Mouse (Mus musculus) cerebellum, postnatal 25 days (tissue): ENCODE results near the gene Ap2a1.
"Not testable (repeated sequence)": the region's sequence is repeated elsewhere in the genome, so short reads cannot be mapped to it uniquely, and the experiment has no call there.

ENCODE experiments used
- DNase-seq, 2 experiments: peaks; one replicate each; pipeline ENCODE4 v3.0.0; 2021; ENCODE audit warnings: mixed read lengths in 2 of 2

Ap2a1 gene

DNA sequence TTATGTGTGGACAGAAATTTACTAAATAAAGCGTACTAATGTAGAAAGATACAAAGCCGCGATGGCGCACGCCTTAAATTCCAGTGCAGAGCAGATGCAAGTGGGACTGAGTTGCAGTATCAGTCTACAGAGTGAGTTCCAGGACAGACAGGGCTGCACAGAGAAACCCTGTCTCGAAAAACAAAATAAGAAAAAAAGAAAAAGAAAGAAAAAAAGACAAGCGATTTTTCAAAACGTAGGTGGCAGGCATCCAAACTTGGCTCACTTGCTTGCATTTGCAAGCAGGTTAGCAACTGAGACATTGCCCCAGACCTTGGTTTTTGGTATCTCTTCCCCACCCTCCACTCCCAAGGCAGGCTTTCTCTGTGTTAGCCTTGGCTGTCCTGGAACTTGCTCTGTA lies 36.1 kb downstream of the Ap2a1 start:
- DNase-seq: no peak

GRCm38 (mm10) chr7:44892276-44892921 lies 36.9 kb downstream of the Ap2a1 start, which contains the start of gene Med25:
Gene Med25 (minus strand): TSS chr7:44892712.
- DNase-seq: peak; percentile 93 to 94

DNA sequence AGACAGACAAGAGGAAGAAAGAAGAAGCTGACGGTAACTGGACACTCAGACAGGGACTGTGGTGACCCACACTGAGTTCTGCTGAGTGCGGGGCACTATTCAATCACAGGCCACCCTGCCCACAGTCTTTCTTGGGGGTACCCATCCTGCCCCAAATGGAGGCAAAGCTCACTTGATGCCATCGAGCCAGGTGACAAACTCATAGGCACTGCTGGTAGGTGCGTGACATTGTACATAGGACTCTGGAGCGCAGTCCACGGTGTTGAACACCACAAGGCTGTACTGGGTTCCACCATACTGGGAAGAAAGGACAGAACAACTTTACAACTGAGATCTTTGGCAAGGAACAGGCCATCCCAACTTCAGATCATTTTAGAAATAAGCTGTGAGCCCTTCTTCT lies 37.7 kb downstream of the Ap2a1 start:
- no peak for DNase-seq

DNA sequence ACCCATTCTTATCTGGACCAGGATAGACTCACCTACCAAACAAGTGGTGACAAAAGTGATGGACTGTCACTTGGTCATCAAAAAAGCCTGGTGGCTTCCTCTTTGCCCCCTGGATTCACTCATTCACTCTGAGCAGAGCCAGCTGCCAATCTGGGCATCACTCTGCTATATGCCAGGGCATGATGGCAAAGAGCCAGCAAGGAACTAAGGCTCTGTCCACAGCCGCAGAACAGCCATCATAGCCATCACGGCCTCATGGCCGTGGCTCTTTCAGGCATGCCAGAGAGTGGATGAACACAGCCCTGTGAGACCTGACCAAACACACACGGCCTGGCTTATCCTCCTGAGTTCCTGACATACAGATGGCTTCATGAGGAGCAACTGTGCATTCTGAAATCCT lies 38.6 kb downstream of the Ap2a1 start:
- peak; percentile 19 to 57 for DNase-seq

DNA sequence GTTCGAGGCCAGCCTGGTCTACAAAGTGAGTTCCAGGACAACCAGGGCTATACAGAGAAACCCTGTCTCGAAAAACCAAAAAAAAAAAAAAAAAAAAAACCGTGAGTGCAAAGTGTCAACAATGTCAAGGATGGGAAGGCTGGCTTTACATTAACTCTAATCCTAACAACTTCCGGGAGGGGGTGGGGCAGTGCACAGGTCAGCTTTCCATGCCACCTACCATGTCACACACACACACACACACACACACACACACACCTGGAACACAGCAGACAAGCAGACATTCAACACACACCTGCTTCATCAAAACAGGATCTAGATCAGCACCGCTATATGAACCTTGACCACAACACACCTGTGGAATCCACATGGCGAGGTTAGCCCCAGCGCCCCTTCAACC lies 39.1 kb downstream of the Ap2a1 start:
- DNase-seq: no peak

DNA sequence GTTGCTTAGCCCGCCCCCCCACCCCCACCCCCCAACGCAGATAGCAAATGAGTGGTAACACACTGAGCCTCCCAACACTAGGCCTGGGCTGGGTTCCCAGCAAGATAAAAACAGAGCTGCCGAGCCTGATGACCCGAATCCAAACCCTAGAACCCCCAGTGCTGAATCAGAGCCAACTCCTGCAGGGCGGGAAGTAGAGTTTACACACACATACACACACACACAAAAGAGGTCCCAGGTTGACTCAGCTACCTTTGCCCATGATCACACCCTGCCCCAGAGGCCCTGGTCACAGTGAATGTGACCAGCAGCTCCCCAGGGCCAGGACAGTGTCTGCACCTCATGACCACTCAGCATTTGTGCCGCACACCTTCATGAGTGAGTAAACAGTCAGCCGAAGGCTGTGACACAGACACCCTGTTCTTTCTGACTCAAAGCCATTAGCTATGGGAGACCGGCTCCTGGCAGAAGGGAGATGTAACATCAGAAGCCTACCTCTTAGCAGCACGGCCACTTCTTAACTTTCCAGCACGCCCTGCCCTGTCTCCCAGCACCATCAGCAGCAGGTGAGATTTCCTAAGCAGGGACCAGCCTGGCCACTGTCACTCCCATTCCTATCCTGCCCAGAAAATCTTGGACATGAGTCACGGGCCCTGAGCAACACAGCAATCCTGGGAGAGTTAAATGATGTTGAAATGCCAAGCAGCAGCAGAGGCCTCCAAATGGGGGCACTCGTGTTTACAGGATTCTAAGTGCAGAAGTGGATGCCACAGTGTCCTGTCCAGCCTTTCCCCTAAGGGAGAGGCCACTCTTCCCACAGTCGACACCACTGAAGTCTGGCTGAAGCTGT lies 40.8 kb downstream of the Ap2a1 start:
- peak in 1 of 2 experiments; percentile 47 for DNase-seq

- no peak for DNase-seq
Measured at GRCm38 (mm10) chr7:44886964-44887363, 42.3 kb downstream of the Ap2a1 start.

- DNase-seq: peak; percentile 61 to 64
Measured at GRCm38 (mm10) chr7:44884637-44885036, 44.7 kb downstream of the Ap2a1 start.

DNA sequence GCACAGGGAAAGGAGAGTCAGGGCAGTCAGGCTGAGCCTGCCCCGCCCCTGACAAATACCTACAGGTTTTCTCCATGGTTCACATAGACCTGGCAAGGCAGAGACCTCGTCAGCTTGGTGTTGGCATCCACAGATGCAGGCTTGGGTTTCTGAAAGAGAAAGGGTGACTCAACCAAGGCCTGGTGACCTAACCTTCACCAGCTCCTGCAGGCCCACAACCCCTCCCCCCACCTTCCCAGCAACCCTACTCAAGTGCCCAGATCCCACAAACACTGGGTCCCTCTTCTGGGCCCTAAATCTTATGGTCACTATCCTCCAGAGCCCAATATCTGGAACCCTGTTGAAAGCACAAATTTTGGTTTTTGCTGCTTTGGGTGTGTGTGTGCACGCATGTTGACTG lies 46.3 kb downstream of the Ap2a1 start:
- no peak for DNase-seq

- DNase-seq: no peak
Measured at GRCm38 (mm10) chr7:44877833-44878232, 51.5 kb downstream of the Ap2a1 start.

- not testable (repeated sequence) for DNase-seq
Measured at GRCm38 (mm10) chr7:44871774-44872173, 57.5 kb downstream of the Ap2a1 start.

DNA sequence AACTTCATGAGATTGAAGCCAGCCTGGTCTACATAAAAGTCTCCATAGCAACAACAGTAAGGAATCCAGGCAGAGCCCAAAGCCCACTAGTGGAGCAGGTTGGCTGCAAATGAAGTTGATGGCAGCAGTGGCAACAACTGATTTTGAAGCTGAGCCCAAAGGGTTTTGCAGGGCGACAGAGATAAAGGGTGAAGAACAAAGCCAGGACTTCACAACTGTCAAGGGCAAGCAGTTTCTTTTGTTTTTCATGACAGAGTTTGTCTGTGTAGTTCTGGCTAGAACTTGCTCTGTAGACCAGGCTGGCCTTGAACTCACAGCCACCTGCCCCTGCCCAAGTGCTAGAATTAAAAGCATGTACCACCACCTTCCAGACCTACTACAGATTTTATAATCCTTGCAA lies 58.1 kb downstream of the Ap2a1 start:
- no peak for DNase-seq

- DNase-seq: no peak
Measured at GRCm38 (mm10) chr7:44870614-44871013, 58.7 kb downstream of the Ap2a1 start.

DNA sequence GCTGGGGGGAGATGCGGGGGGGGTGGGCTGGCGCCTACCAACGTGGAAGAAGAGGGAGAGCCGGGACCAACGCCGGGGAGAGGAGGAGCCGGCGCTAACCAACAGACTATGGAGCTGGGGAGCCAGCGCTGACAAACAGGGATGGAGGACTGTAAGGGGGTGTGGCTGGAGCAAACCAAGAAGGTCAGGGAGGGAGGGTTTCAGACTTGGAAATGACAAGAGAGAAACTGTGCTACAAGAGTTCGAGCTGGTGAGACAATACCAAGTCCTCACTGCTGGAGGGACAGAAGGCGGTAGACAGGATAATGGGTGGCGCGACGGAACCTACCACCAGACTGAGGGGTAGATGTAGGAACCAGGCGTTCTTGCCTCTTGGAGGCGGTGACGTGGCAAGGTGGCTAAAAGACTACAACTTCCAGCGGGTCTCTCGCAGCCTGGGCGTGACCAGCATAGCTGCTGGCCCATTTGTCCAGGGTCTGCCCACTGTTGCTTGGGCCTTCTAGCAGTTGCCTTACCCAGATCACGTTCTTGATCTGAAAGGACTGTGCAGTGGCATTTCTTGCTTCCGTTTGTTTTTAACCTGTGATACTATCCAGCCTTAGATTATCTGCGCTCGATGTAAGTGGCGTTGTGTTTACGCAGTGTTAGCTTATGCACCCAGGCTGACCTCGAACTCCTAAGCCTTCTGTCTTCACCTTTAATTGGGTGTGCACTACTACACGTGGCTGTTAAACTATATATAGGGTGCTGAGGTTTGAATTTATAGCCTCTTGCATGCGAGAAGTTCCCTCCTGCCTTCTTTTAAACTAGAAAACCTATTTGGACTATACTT lies 59.4 kb downstream of the Ap2a1 start, which contains the start of gene Ptov1:
Gene Ptov1 (minus strand): TSS at position 92 of the 832 bp plus-strand sequence.
- peak; percentile 91 to 94 for DNase-seq

GRCm38 (mm10) chr7:44868919-44869696 lies 60.2 kb downstream of the Ap2a1 start:
- DNase-seq: peak; percentile 72 to 79

- DNase-seq: no peak
Measured at GRCm38 (mm10) chr7:44868465-44868864, 60.8 kb downstream of the Ap2a1 start.

GRCm38 (mm10) chr7:44867802-44868201 lies 61.5 kb downstream of the Ap2a1 start:
- DNase-seq: no peak

GRCm38 (mm10) chr7:44867010-44867702 lies 62.1 kb downstream of the Ap2a1 start:
- DNase-seq: no peak

GRCm38 (mm10) chr7:44866276-44867009 lies 62.9 kb downstream of the Ap2a1 start:
- DNase-seq: peak in 1 of 2 experiments; percentile 60

- peak; percentile 40 to 55 for DNase-seq
Measured at GRCm38 (mm10) chr7:44864595-44865542, 64.4 kb downstream of the Ap2a1 start.
